Mouse (Mus musculus) heart, postnatal 0 days (tissue): ENCODE measurements around the gene Ptpn6.

ENCODE experiments used
- CTCF ChIP-seq: IDR thresholded peaks from 2 replicates; pipeline ENCODE4 v1.5.1; 2016; ENCODE audit warnings: antibody characterized with exemption, control low read depth, low read depth
- EP300 ChIP-seq: IDR thresholded peaks from 2 replicates; pipeline ENCODE4 v1.6.1; 2016; ENCODE audit warnings: antibody characterized with exemption, low read depth

DNA sequence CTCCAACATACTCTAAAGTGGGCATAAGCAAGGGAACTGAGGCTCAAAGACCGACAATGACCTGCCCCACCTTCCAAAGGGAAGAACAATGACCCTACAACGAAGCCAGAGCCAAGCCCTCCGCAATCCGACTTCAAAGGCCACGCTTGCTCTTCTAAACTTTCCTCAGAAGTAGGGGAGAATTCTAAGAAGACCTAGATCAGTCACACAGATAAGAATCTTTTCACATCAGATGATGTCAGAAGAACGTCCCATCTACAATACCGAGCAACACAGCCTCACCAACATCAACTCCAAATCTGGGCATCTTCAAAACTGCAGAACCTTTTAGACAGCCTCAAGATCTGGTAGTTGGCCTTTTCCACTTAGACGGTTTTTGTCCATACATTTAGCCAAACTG, 11.9 kb upstream of the Ptpn6 start:
- TF ChIP-seq EP300 (no peak), CTCF (no peak)
